Comparison of ENCODE assay signal across 8 mouse cellular contexts in the genomic region with DNA sequence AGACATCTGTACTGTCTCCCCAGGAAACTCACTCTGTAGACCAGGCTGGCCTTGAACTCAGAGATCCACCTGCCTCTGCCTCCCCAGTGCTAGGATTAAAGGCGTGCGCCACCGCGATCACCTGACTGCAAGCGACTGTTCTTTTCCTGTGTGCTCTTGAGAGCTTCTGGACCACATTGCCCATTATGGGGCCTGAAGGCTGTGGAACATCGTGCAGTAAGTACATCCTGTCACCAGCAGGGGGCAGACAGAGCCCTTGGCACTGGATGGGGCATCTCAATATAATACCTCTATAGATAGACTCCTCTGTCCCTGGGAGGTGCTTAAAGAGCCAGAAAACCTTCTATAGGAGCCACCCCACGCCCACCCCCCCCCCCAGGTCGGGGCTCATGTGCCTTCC. TPM values are rescaled to one million over a fixed set of nuclear protein-coding genes. Genes with fewer than 3 reads are reported as not detected.
DNase-seq lines count a peak whose midpoint lies in the region; ATAC-seq and TF ChIP-seq lines count a peak whose summit lies in the region.

No protein-coding gene starts in this region.

- peak; percentile 85 for TF ChIP-seq CTCF in gastrocnemius, adult 2 months (IDR thresholded peaks at IDR 0.05)

- no peak overlapping the region for H3K9ac ChIP-seq in kidney, embryonic 15.5 days
- H3K9ac ChIP-seq in intestine, embryonic 16.5 days (ENCODE audit: low read depth, low read length): no peak overlapping the region
- H3K9ac ChIP-seq in midbrain, embryonic 14.5 days (replicated peaks; ENCODE audit: low read length): no peak overlapping the region

- H3K9me3 ChIP-seq in kidney, embryonic 15.5 days (replicated peaks): no peaks in the 10 kb centered on the region
- H3K9me3 ChIP-seq in intestine, embryonic 16.5 days (ENCODE audit: control insufficient read depth, low read length): no peaks in the 10 kb centered on the region
- H3K9me3 ChIP-seq in midbrain, embryonic 14.5 days (ENCODE audit: control insufficient read depth, low read length): no peaks in the 10 kb centered on the region

- 0 out of 2 replicates have a peak, but pooled peaks cover 4% of the 10 kb centered on the region for H3K27me3 ChIP-seq in kidney, embryonic 15.5 days
- no peaks in the 10 kb centered on the region for H3K27me3 ChIP-seq in intestine, embryonic 16.5 days (replicated peaks; ENCODE audit: control insufficient read depth, insufficient read depth, low read length)
- no peaks in the 10 kb centered on the region for H3K27me3 ChIP-seq in midbrain, embryonic 14.5 days (ENCODE audit: control insufficient read depth, insufficient read depth, low read length)
- H3K27me3 ChIP-seq in splenic B cell, adult 2 months (ENCODE audit: control insufficient read depth, insufficient read depth, low read length, poor library complexity, severe bottlenecking): no peaks in the 10 kb centered on the region

- no peak overlapping the region for H3K27ac ChIP-seq in kidney, embryonic 15.5 days
- no peak overlapping the region for H3K27ac ChIP-seq in gastrocnemius, adult 2 months
- H3K27ac ChIP-seq in intestine, embryonic 16.5 days (ENCODE audit: low read length): no peak overlapping the region
- no peak overlapping the region for H3K27ac ChIP-seq in midbrain, embryonic 14.5 days (replicated peaks; ENCODE audit: low read depth, low read length)

- ATAC-seq in kidney, embryonic 15.5 days (replicated peaks; ENCODE audit: low FRiP score): no peak; the same call in 1 of the 2 replicates
- ATAC-seq in intestine, embryonic 16.5 days: peak; percentile 54; the same call in 1 of the 2 replicates
- ATAC-seq in midbrain, embryonic 14.5 days (ENCODE audit: low FRiP score, low TSS enrichment): no peak

- no peak overlapping the region for H3K4me3 ChIP-seq in kidney, embryonic 15.5 days (replicated peaks)
- H3K4me3 ChIP-seq in gastrocnemius, adult 2 months: no peak overlapping the region
- no peak overlapping the region for H3K4me3 ChIP-seq in intestine, embryonic 16.5 days (ENCODE audit: low read length)
- no peak overlapping the region for H3K4me3 ChIP-seq in midbrain, embryonic 14.5 days (replicated peaks; ENCODE audit: low read depth, low read length)

- 0 out of 2 replicates have a peak, but pooled peaks cover 9% of the 10 kb centered on the region for H3K4me1 ChIP-seq in kidney, embryonic 15.5 days
- H3K4me1 ChIP-seq in intestine, embryonic 16.5 days (ENCODE audit: control insufficient read depth, insufficient read depth, low read length): no peaks in the 10 kb centered on the region
- no peaks in the 10 kb centered on the region for H3K4me1 ChIP-seq in midbrain, embryonic 14.5 days (ENCODE audit: control insufficient read depth, insufficient read depth, low read length)

- peak; percentile 54 for DNase-seq in kidney, adult 11 months
- DNase-seq in cerebellum, postnatal 25 days: peak; percentile 89 to 93
- DNase-seq in gastrocnemius, adult 2 months: peak; percentile 81
- DNase-seq in left cerebral cortex, postnatal 4 days: peak; percentile 82
- DNase-seq in midbrain, embryonic 14.5 days: peak; percentile 88
- DNase-seq in splenic B cell, adult 2 months (ENCODE audit: low read depth, low spot score): peak; percentile 92

- intact Hi-C loops in gastrocnemius, adult 2 months (cut with DNase I): loop anchor here (10.0 kb wide), 1 partner anchor 360 kb away; no protein-coding TSS in a partner anchor
- intact Hi-C loops in left cerebral cortex, postnatal 4 days (cut with DNase I): loop anchor here (5.0 kb wide), 1 partner anchor 218 kb away; no protein-coding TSS in a partner anchor

- no peak overlapping the region for H3K4me2 ChIP-seq in kidney, embryonic 15.5 days
- no peak overlapping the region for H3K4me2 ChIP-seq in intestine, embryonic 16.5 days (ENCODE audit: low read depth, low read length)
- no peak overlapping the region for H3K4me2 ChIP-seq in midbrain, embryonic 14.5 days (ENCODE audit: low read length)

- no peaks in the 10 kb centered on the region for H3K36me3 ChIP-seq in kidney, embryonic 15.5 days
- H3K36me3 ChIP-seq in intestine, embryonic 16.5 days (ENCODE audit: control insufficient read depth, insufficient read depth, low read length): no peaks in the 10 kb centered on the region
- H3K36me3 ChIP-seq in midbrain, embryonic 14.5 days (ENCODE audit: control insufficient read depth, insufficient read depth, low read length): no peaks in the 10 kb centered on the region
- H3K36me3 ChIP-seq in splenic B cell, adult 2 months (ENCODE audit: control insufficient read depth, insufficient read depth, low read length, poor library complexity, severe bottlenecking): no peaks in the 10 kb centered on the region

- WGBS in kidney, embryonic 15.5 days: 33% methylated on average over 8 of the region's 8 CpGs
- WGBS in intestine, embryonic 16.5 days: 36% methylated on average over 8 of the region's 8 CpGs
- WGBS in midbrain, embryonic 14.5 days: 36% methylated on average over 8 of the region's 8 CpGs

RNA-seq across cellular contexts. Expression of a gene that starts 12.8 kb away (rescaled TPM):
- polyA plus RNA-seq in kidney, embryonic 15.5 days (2015; fragmentation: Nextera tagmentation; extraction: Ambion mirVana): 2.3 and 3.2 TPM in 2 replicates
- total RNA-seq in gastrocnemius, adult 2 months (2021): 10 to 100 TPM; 19.0 to 22.8 TPM
- polyA plus RNA-seq in intestine, embryonic 16.5 days (2015; fragmentation: Nextera tagmentation; extraction: Ambion mirVana): 0.11 and 0.24 TPM in 2 replicates
- 1 to 10 TPM; 1.2 to 1.7 TPM for total RNA-seq in left cerebral cortex, postnatal 4 days (2021)
- polyA plus RNA-seq in midbrain, embryonic 14.5 days (2014; fragmentation: Nextera tagmentation; extraction: Ambion mirVana): 1.5 and 2.6 TPM in 2 replicates

RNA-seq across cellular contexts. Expression of a gene that starts 59.7 kb away (rescaled TPM):
- 18.1 and 21.0 TPM in 2 replicates for polyA plus RNA-seq in kidney, embryonic 15.5 days (2015; fragmentation: Nextera tagmentation; extraction: Ambion mirVana)
- total RNA-seq in gastrocnemius, adult 2 months (2021): 10 to 100 TPM; 11.1 to 16.4 TPM
- polyA plus RNA-seq in intestine, embryonic 16.5 days (2015; fragmentation: Nextera tagmentation; extraction: Ambion mirVana): 31.4 and 34.5 TPM in 2 replicates
- total RNA-seq in left cerebral cortex, postnatal 4 days (2021): 10 to 100 TPM; 17.4 to 17.8 TPM
- 16.3 and 16.8 TPM in 2 replicates for polyA plus RNA-seq in midbrain, embryonic 14.5 days (2014; fragmentation: Nextera tagmentation; extraction: Ambion mirVana)
